Mouse (Mus musculus) ES-E14 (cell line): ENCODE measurements around the gene Glrx.
A peak's percentile ranks its signal among the peaks of the same experiment; 100 is the strongest.

Source experiments
- CHD2 ChIP-seq: IDR thresholded peaks from 2 replicates; pipeline ENCODE4 v1.6.1; 2014; ENCODE audit warnings: mild to moderate bottlenecking, low read depth, low read length, inconsistent platforms
- HCFC1 ChIP-seq: IDR thresholded peaks from 2 replicates; pipeline ENCODE4 v1.6.1; 2012; ENCODE audit warnings: low read length, inconsistent platforms, borderline replicate concordance; ENCODE audit not compliant: insufficient read depth
- MAFK ChIP-seq: IDR thresholded peaks from 2 replicates; pipeline ENCODE4 v1.6.1; 2014; ENCODE audit warnings: mild to moderate bottlenecking, low read depth, low read length, inconsistent platforms; ENCODE audit not compliant: insufficient read depth
- ZC3H11A ChIP-seq: IDR thresholded peaks from 2 replicates; pipeline ENCODE4 v1.6.1; 2012; ENCODE audit warnings: low read depth, mild to moderate bottlenecking, inconsistent platforms, low read length, borderline replicate concordance
- ZNF384 ChIP-seq: IDR thresholded peaks from 2 replicates; pipeline ENCODE4 v1.6.1; 2012; ENCODE audit warnings: low read depth, low read length, inconsistent platforms

GRCm38 (mm10) chr13:75877907-75878306, 38.2 kb downstream of the Glrx start:
- no peak for TF ChIP-seq ZNF384
- no peak for TF ChIP-seq HCFC1
- TF ChIP-seq ZC3H11A = peak; percentile 95
- TF ChIP-seq MAFK = no peak
- no peak for TF ChIP-seq CHD2
